Mouse (Mus musculus): ENCODE results near the gene Creb5. TPM values are rescaled to one million over a fixed set of nuclear protein-coding genes. Genes with fewer than 3 reads are reported as not detected.

Creb5 gene
- total RNA-seq (2023), result under 1 TPM; 0.70 to 0.95 TPM

GRCm38 (mm10) chr6:53287038-53287561 lies at the start of gene Creb5:
Creb5 (plus strand) TSS chr6:53287270.

Other genes starting within 250 kb of the Creb5 start
- gene Jazf1, start 218.6 kb upstream of the Creb5 start, total RNA-seq (2023), result 1 to 10 TPM; 3.4 to 3.6 TPM